Mouse (Mus musculus): ENCODE measurements at regions not wholly inside any gene's neighbourhood (a gene's known extent, or its start where the extent isn't known, plus 50 kb on each side); places are given as distances from the start of the nearest gene placed in this dataset.
A peak's percentile ranks its signal among the peaks of the same experiment; 100 is the strongest.
"Not testable (repeated sequence)": the region's sequence is repeated elsewhere in the genome, so short reads cannot be mapped to it uniquely, and the experiment has no call there.

DNA sequence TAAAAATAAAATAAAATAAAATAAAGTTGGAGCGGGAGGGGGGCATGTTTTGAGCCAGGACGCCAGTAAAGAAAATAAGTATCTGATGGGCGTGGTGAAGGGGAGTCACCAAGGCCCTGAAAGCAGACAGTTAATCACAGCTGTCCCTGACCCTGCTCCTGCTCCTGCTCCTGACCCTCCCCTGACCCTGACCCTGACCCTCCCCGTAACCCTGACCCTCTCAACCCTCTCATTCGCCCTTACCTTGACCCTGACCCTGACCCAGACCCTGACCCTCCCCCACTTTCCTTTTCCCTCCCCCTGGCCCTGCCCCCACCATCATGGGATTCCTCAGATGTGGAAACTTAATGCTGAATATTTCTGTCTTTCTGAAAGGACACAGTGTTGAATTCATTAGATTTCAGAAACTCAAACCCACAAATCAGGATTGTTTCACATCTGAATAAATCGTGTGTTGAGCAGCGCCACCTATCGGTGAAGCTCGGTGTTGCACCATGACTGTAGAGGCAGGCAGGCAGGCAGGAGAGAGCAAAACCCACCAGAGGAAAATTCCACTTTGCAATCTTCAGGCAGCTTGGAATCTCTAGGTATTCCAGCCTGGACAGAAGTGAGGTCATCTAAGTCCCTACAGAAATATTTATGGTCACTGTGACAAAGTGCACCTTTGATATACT, 145.9 kb upstream of the Rhobtb1 start:
- DNase-seq (ENCODE audit: low spot score) (peak; percentile 88), ATAC-seq (ENCODE audit: low FRiP score) (no peak)
- WGBS: 44% methylated on average over 9 of the region's 9 CpGs
- H3K4me1 ChIP-seq (replicated peaks; ENCODE audit: control insufficient read depth, insufficient read depth, low read length): no peaks in the 10 kb centered on the region
- no peaks in the 10 kb centered on the region for H3K27me3 ChIP-seq (ENCODE audit: control insufficient read depth, insufficient read depth, low read length)
- no peak overlapping the region for H3K4me2 ChIP-seq (replicated peaks; ENCODE audit: low read depth, low read length)
- H3K27ac ChIP-seq (ENCODE audit: low read depth, low read length): no peak overlapping the region
- no peaks in the 10 kb centered on the region for H3K36me3 ChIP-seq (ENCODE audit: control insufficient read depth, insufficient read depth, low read length)
- no peak overlapping the region for H3K9ac ChIP-seq (ENCODE audit: low read depth, low read length)
- H3K9me3 ChIP-seq (ENCODE audit: control insufficient read depth, low read length): no peaks in the 10 kb centered on the region
- no peak overlapping the region for H3K4me3 ChIP-seq (ENCODE audit: low read depth, low read length)

GRCm38 (mm10) chr10:69008679-69009078, 142.6 kb upstream of the Rhobtb1 start:
- not testable (repeated sequence) for H3K36me3 ChIP-seq (ENCODE audit: control insufficient read depth, insufficient read depth, low read length); H3K4me3 ChIP-seq (ENCODE audit: low read depth, low read length); H3K9me3 ChIP-seq (ENCODE audit: control insufficient read depth, low read length); H3K4me2 ChIP-seq (replicated peaks; ENCODE audit: low read depth, low read length); ATAC-seq (ENCODE audit: low FRiP score); H3K27me3 ChIP-seq (ENCODE audit: control insufficient read depth, insufficient read depth, low read length); DNase-seq (ENCODE audit: low spot score); H3K4me1 ChIP-seq (replicated peaks; ENCODE audit: control insufficient read depth, insufficient read depth, low read length); H3K27ac ChIP-seq (ENCODE audit: low read depth, low read length); H3K9ac ChIP-seq (ENCODE audit: low read depth, low read length)
- 95% methylated on average over 8 of the region's 8 CpGs for WGBS

GRCm38 (mm10) chr10:69020811-69021743, 130.2 kb upstream of the Rhobtb1 start:
- Histone ChIP-seq H3K4me3 (ENCODE audit: low read depth, low read length) (no peak overlapping the region), H3K36me3 (ENCODE audit: control insufficient read depth, insufficient read depth, low read length) (no peaks in the 10 kb centered on the region), H3K27ac (ENCODE audit: low read depth, low read length) (no peak overlapping the region), H3K9me3 (ENCODE audit: control insufficient read depth, low read length) (no peaks in the 10 kb centered on the region), H3K4me1 (replicated peaks; ENCODE audit: control insufficient read depth, insufficient read depth, low read length) (no peaks in the 10 kb centered on the region), H3K4me2 (replicated peaks; ENCODE audit: low read depth, low read length) (no peak overlapping the region; the same call in 1 of the 2 replicates), H3K9ac (ENCODE audit: low read depth, low read length) (no peak overlapping the region), H3K27me3 (ENCODE audit: control insufficient read depth, insufficient read depth, low read length) (no peaks in the 10 kb centered on the region)
- 76% methylated on average over 30 of the region's 30 CpGs for WGBS
- DNase-seq (ENCODE audit: low spot score): peak; percentile 22
- peak; percentile 69; the same call in 1 of the 2 replicates for ATAC-seq (ENCODE audit: low FRiP score)

DNA sequence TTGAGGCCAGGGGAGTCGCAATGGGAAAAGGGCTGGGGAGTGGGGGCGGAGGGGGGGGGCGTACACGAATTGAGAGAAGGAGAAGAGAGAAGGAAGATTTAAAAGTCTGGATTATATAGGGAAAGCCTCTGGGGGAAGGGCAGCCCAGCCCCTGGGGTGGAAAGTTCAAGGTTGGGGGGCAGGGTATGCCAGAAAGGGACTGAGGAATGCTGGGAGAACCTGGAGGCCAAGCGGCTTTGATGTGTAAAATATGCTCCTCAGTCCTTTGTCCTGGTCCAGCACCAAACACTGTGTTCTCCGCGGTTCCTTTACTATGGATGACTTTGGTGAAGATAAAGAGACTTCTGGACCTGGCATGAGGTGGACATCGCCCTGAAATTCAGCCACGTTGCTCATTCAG, 117.8 kb upstream of the Rhobtb1 start:
- H3K9me3 ChIP-seq (ENCODE audit: control insufficient read depth, low read length): no peaks in the 10 kb centered on the region
- ATAC-seq (ENCODE audit: low FRiP score) (no peak), DNase-seq (ENCODE audit: low spot score) (no peak)
- H3K36me3 ChIP-seq (ENCODE audit: control insufficient read depth, insufficient read depth, low read length): no peaks in the 10 kb centered on the region
- H3K4me3 ChIP-seq (ENCODE audit: low read depth, low read length): no peak overlapping the region
- no peaks in the 10 kb centered on the region for H3K27me3 ChIP-seq (ENCODE audit: control insufficient read depth, insufficient read depth, low read length)
- H3K4me1 ChIP-seq (replicated peaks; ENCODE audit: control insufficient read depth, insufficient read depth, low read length): no peaks in the 10 kb centered on the region
- H3K4me2 ChIP-seq (replicated peaks; ENCODE audit: low read depth, low read length): no peak overlapping the region
- 62% methylated on average over 9 of the region's 9 CpGs for WGBS
- H3K27ac ChIP-seq (ENCODE audit: low read depth, low read length): no peak overlapping the region
- H3K9ac ChIP-seq (ENCODE audit: low read depth, low read length): no peak overlapping the region

- DNase-seq (ENCODE audit: low spot score) (no peak), ATAC-seq (ENCODE audit: low FRiP score) (no peak)
- H3K9me3 ChIP-seq (ENCODE audit: control insufficient read depth, low read length): no peaks in the 10 kb centered on the region
- H3K27ac ChIP-seq (ENCODE audit: low read depth, low read length): no peak overlapping the region
- no peaks in the 10 kb centered on the region for H3K36me3 ChIP-seq (ENCODE audit: control insufficient read depth, insufficient read depth, low read length)
- no peak overlapping the region for H3K4me2 ChIP-seq (replicated peaks; ENCODE audit: low read depth, low read length)
- no peaks in the 10 kb centered on the region for H3K27me3 ChIP-seq (ENCODE audit: control insufficient read depth, insufficient read depth, low read length)
- no peak overlapping the region for H3K4me3 ChIP-seq (ENCODE audit: low read depth, low read length)
- H3K9ac ChIP-seq (ENCODE audit: low read depth, low read length): no peak overlapping the region
- H3K4me1 ChIP-seq (replicated peaks; ENCODE audit: control insufficient read depth, insufficient read depth, low read length): no peaks in the 10 kb centered on the region
- WGBS: 56% methylated on average over 2 of the region's 2 CpGs
Observed at GRCm38 (mm10) chr10:69034390-69035120, 116.7 kb upstream of the Rhobtb1 start.

- H3K27me3 ChIP-seq (ENCODE audit: control insufficient read depth, insufficient read depth, low read length); H3K27ac ChIP-seq (ENCODE audit: low read depth, low read length); DNase-seq (ENCODE audit: low spot score); H3K36me3 ChIP-seq (ENCODE audit: control insufficient read depth, insufficient read depth, low read length); ATAC-seq (ENCODE audit: low FRiP score); H3K4me1 ChIP-seq (replicated peaks; ENCODE audit: control insufficient read depth, insufficient read depth, low read length); H3K4me2 ChIP-seq (replicated peaks; ENCODE audit: low read depth, low read length); H3K9ac ChIP-seq (ENCODE audit: low read depth, low read length); H3K9me3 ChIP-seq (ENCODE audit: control insufficient read depth, low read length); H3K4me3 ChIP-seq (ENCODE audit: low read depth, low read length): not testable (repeated sequence)
- WGBS: 85% methylated on average over 4 of the region's 4 CpGs
Observed at GRCm38 (mm10) chr10:69035536-69035935, 115.7 kb upstream of the Rhobtb1 start.

DNA sequence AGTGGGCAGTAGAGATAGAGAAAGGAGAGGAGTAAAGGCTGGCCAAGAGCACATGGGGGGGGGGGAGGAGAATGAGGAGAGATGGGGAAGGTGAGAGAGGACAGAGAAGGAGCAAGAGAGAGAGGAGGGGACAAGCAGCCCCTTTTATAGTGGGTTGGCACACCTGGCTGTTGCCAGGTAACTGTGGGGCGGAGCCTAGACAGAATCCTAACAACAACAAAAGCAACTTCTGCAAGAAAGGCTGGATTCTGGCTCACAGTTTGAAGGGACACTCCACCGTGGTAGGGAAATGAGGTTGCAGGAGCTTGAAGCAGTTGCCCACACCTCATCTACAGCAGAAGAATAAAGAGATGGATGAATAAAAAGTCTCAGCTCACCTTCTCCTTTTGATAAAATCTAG, 115.1 kb upstream of the Rhobtb1 start:
- no peaks in the 10 kb centered on the region for H3K36me3 ChIP-seq (ENCODE audit: control insufficient read depth, insufficient read depth, low read length)
- no peak overlapping the region for H3K4me2 ChIP-seq (replicated peaks; ENCODE audit: low read depth, low read length)
- H3K27me3 ChIP-seq (ENCODE audit: control insufficient read depth, insufficient read depth, low read length): no peaks in the 10 kb centered on the region
- no peak overlapping the region for H3K4me3 ChIP-seq (ENCODE audit: low read depth, low read length)
- ATAC-seq (ENCODE audit: low FRiP score) (no peak), DNase-seq (ENCODE audit: low spot score) (no peak)
- no peaks in the 10 kb centered on the region for H3K4me1 ChIP-seq (replicated peaks; ENCODE audit: control insufficient read depth, insufficient read depth, low read length)
- H3K27ac ChIP-seq (ENCODE audit: low read depth, low read length): no peak overlapping the region
- WGBS: 72% methylated on average over 2 of the region's 2 CpGs
- no peak overlapping the region for H3K9ac ChIP-seq (ENCODE audit: low read depth, low read length)
- no peaks in the 10 kb centered on the region for H3K9me3 ChIP-seq (ENCODE audit: control insufficient read depth, low read length)

DNA sequence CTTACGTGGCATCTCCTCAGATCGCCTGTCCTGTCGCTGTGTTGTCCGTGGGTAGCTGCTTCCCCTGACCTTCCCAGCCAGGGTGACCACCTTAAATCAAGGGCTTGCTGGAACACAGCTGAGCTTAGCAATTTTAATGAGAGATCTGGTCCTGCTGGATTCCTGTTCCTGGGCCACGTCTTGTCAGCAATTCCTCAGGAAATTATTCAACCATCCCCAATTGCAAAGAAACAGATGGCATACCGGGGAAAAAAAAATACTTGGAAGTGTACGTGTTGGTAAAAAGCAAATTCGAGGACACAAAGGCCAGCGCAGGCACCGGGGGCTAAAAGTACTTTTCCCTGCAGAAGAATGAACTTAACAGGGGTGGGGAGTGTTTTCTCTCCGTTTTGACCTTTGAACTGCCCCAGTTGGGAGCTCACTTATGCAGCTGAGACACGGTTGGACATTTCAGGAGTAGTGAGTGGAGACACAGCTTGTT, 107.0 kb upstream of the Rhobtb1 start:
- Histone ChIP-seq H3K9ac (ENCODE audit: low read depth, low read length) (no peak overlapping the region), H3K27ac (ENCODE audit: low read depth, low read length) (peak overlapping the region; percentile 42; the same call in 1 of the 2 replicates), H3K4me1 (replicated peaks; ENCODE audit: control insufficient read depth, insufficient read depth, low read length) (no peaks in the 10 kb centered on the region), H3K4me2 (replicated peaks; ENCODE audit: low read depth, low read length) (no peak overlapping the region), H3K27me3 (ENCODE audit: control insufficient read depth, insufficient read depth, low read length) (no peaks in the 10 kb centered on the region), H3K36me3 (ENCODE audit: control insufficient read depth, insufficient read depth, low read length) (no peaks in the 10 kb centered on the region), H3K9me3 (ENCODE audit: control insufficient read depth, low read length) (no peaks in the 10 kb centered on the region), H3K4me3 (ENCODE audit: low read depth, low read length) (no peak overlapping the region)
- ATAC-seq (ENCODE audit: low FRiP score) (no peak), DNase-seq (ENCODE audit: low spot score) (peak; percentile 40)
- 22% methylated on average over 12 of the region's 12 CpGs for WGBS
